Mouse (Mus musculus): Measurements from ENCODE around the gene Ccdc136.

DNA sequence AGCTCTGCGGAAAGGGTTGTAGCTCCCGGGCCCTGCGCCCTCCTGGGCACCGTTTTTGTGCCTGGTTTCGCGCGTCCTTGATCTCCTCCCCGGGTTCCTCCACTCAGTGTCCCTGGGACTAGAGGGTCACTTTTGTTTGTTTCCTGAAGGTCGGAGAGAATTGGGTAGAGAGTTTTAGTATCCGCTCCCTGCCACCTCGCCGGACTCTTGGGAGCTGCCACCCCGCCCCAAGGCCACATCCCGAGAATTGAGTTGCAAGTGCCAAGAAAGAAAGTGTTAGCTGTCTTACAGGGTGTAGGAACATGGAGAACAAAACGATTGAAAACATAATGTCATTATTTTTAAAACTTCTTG is 47.8 kb upstream of the Ccdc136 start:
- TF ChIP-seq CTCF (IDR thresholded peaks at IDR 0.05; ENCODE audit: low read depth) (no peak), EP300 (IDR thresholded peaks at IDR 0.05; ENCODE audit: low read depth) (0 out of 2 replicates have a peak, but pooled peaks have one; percentile 67)
